Mouse (Mus musculus) lung, adult 2 months (tissue): ENCODE results near the gene 1700067P10Rik. TPM values are rescaled to one million over a fixed set of nuclear protein-coding genes. Genes with fewer than 3 reads are reported as not detected.

Experiments
- DNase-seq: peaks from one replicate; pipeline ENCODE4 v3.0.0; 2022
- H3K4me1 ChIP-seq: fragments of 200-500 bp; 2 replicates; pipeline ENCODE4 v1.6.1; 2011; ENCODE audit warnings: low read length; ENCODE audit not compliant: control insufficient read depth, insufficient read depth
- H3K4me3 ChIP-seq: fragments of 200-500 bp; replicated peaks from 2 replicates; pipeline ENCODE3; 2011; ENCODE audit warnings: low read depth, mild to moderate bottlenecking, control low read depth, low read length; ENCODE audit errors: extremely low read depth
- CTCF ChIP-seq: fragments of 200-500 bp; IDR thresholded peaks from 2 replicates; pipeline ENCODE4 v1.5.1; 2011; ENCODE audit warnings: mild to moderate bottlenecking, low read length, control low read depth; ENCODE audit not compliant: insufficient read depth
- POLR2A ChIP-seq: fragments of 200-500 bp; IDR thresholded peaks from 2 replicates; pipeline ENCODE4 v1.6.1; 2011; ENCODE audit warnings: low read depth, mild to moderate bottlenecking, control low read depth, low read length, borderline replicate concordance; ENCODE audit errors: extremely low read depth
- WGBS: fragments of 180-500 bp; shearing (Covaris S2); methylation state at CpG from one replicate; pipeline ENCODE4 v1.1.7; 2018; 5-methylcytosine and 5-hydroxymethylcytosine counted together
- polyA plus RNA-seq: library from polyadenylated mRNA; depleted of rRNA; stranded (reverse); fragments of >200 nt; gene quantifications from 2 replicates; pipeline ENCODE4 v1.2.3, GENCODE M21; 2012

The 1700067P10Rik gene
- polyA plus RNA-seq, 1 experiment: not detected

DNA sequence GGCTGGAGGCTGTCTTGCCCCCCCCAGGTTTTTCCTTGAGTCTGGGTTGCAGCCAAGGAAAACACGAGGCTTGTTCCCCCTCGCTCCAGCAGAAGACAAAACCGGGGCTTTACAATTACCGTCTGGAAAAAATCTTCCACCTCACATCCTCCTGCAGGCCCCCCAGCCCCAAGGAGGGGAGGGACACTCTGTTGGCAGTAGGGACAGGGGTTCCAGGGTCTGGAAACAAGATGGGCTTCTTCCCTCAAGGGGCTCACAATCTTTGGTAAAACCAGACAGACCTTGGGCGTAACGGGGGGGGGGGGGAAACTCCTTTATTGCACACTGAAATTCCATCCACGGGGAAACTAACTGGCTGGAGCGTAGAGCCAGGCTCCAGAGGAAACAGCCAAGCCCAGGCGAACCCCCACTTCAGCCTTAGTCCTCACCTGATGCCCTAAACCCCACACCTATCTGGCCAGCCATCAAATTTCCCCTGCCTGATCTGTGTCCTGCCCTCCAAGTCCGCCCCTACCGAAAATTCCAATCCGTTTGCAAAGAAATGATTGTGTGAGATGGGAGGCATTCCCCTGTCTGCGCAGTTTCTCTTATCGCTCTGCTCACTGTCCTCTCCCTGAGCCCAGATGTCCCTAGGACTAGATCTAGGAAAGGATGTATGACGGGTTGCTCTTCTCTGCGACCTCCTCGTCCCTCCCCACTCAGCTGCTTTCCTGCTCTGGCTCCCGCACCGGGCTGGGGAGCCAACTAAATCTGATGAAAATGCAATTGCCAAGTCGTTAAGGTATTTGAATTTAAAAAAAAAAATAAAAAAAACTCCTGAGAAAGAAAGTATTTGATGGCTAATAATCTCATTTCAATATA is 5.9 kb downstream of the 1700067P10Rik start:
- DNase-seq: no peak
- WGBS: 18% methylated on average over 20 of the region's 20 CpGs
- Histone ChIP-seq H3K4me3 (no peak overlapping the region), H3K4me1 (peaks cover 5% of the 10 kb centered on the region; the same call in 1 of the 2 replicates)
- TF ChIP-seq POLR2A: no peak

DNA sequence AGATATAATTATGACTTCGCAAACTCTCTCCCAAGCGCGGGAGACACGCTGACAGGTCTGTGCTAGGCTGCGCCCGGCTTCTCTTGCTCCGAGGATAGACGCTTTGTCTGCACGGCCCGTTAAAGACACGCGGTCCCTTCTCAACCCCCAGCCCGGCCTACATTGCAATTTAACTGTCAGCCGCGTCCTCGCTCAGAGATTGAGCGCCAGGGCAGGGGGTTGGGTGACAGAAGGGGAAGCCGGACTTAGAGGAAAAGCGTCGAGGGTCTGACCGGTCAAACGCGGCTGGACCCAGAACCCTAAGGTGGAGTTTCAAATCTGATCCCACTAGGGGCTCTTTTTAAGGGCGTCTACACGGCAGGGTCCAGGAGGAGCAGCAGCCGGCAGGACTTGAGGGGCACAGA is 6.6 kb downstream of the 1700067P10Rik start:
- WGBS: 8% methylated on average over 26 of the region's 26 CpGs
- Histone ChIP-seq H3K4me3 (no peak overlapping the region), H3K4me1 (peaks cover 5% of the 10 kb centered on the region; the same call in 1 of the 2 replicates)
- no peak for TF ChIP-seq CTCF
- TF ChIP-seq POLR2A: no peak
- no peak for DNase-seq

DNA sequence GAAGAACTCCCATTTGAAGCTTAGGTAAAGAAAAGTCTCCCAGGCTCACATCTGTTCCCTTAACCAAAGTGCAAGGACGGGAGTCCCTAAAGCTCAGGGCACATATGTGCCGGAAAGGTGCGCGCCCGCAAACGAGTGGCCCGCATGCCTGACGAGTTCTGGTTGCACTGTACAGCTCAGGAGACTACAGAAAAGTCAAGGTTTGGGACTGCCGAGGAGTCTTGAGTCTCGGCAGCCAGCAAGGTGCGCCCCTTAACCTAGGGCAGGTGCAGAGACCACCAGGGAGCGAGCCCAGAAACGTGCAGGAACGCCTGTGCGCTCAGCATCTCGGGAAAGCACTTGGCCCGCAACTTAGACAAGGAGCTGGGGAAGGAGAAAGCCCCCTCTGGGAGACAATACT is 7.2 kb downstream of the 1700067P10Rik start:
- TF ChIP-seq CTCF: no peak
- no peak for TF ChIP-seq POLR2A
- peaks cover 5% of the 10 kb centered on the region; the same call in 1 of the 2 replicates for H3K4me1 ChIP-seq
- no peak for DNase-seq
- H3K4me3 ChIP-seq: no peak overlapping the region
- 16% methylated on average over 17 of the region's 17 CpGs for WGBS

DNA sequence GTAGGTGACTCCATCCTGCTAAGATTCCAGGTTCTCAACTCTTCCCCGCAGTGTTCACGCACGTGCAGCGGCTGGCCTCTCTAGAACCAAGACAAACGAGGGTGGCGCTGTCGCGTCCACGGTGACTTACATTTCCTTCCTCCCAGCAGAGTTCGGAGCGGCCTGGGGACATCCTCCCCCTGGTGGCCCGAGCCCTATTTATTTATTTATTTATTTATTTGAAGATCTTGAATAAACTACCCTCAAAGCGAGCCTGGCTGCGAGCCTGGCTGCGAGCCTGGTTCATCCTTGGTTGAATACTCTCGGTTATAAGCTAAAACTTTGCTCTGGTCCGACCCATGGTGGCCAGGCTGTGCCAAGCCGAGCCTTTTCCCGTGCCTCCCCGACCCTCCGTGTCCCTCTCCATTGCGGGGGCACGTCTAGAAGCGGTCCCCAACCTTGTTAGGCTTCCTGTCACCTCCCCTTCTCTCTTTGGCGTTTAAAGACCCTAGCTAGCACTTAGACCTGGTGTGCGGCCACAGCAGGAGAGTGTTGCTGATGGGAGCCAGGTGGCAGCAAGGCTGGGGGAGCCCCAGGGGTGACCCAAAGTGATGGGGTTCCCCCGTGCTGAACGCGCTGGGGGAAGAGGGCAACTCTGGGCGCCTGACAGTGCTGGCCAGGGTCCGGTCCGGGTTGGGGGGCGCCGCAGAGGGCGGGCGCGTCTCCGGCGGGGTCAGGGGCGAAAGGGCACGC is 8.1 kb downstream of the 1700067P10Rik start:
- peak; percentile 43 for DNase-seq
- TF ChIP-seq CTCF: peak; percentile 38; the same call in 1 of the 2 replicates
- TF ChIP-seq POLR2A: no peak

DNA sequence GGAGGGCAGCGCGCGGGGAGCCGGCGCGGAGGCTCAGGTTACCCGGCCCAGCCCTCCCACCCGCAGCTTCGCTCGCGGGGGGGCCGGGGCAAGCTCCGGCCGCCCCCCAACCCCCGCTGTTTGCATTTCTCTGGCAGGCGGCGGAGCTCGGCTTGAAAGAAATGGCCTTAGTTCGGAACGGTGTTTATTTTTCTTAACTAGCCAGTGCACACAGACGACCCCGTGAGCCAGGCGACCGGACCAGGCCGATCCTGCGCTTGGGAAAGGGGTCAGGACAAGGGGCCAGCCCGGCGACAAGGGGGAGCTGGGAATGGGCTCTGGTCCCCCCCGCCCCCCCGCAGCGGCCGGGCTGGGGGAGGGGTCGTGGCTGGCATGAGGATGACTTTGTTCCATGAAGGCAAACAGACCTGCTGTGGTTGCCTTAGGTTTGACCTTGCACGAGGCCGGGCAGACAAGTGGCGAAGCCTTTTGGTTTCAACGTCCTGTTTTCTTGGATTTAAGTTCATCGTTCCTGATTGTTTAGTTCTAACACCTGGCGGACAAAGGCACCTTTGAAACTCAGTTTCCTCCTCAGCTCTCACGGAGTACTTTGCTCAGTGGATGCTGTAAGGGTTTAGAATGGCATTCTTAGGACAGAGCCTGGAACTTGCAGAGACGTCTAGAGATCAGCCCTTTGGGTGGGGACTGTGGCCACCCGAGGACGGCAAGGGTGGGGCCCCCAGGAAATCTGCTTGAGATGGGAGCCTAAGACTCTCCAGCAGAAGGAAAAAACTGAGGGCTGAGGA is 8.8 kb downstream of the 1700067P10Rik start:
- DNase-seq: peak; percentile 20
- Histone ChIP-seq H3K4me1 (peaks cover 5% of the 10 kb centered on the region; the same call in 1 of the 2 replicates), H3K4me3 (no peak overlapping the region)
- WGBS: under 1% methylated on average over 43 of the region's 43 CpGs
- TF ChIP-seq CTCF (no peak), POLR2A (no peak)

More for the DNA sequence above, 8.1 kb downstream of the 1700067P10Rik start:
- Histone ChIP-seq H3K4me1 (peaks cover 5% of the 10 kb centered on the region; the same call in 1 of the 2 replicates), H3K4me3 (no peak overlapping the region)
- 2% methylated on average over 40 of the region's 41 CpGs for WGBS

DNA sequence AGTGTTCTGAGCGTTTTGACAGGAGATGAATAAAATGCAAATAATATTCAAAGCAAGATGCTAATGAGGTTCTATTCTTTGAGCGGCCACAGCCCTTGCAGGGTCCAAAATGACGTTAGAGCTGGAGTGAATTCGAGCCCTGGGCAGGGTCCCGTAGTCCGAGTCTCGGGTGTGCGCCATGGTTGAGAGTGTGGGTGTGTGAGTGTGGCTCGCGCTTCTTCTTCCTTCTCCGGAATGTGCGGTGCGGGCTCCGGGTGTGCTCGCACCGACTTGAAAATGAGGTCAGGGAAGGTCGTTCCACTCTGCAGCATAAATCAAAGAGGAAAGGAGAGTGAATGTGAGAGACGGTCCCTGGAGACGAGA is 9.4 kb downstream of the 1700067P10Rik start:
- TF ChIP-seq POLR2A: no peak
- TF ChIP-seq CTCF: no peak
- Histone ChIP-seq H3K4me1 (peaks cover 5% of the 10 kb centered on the region; the same call in 1 of the 2 replicates), H3K4me3 (no peak overlapping the region)
- 2% methylated on average over 19 of the region's 19 CpGs for WGBS
- peak; percentile 19 for DNase-seq

DNA sequence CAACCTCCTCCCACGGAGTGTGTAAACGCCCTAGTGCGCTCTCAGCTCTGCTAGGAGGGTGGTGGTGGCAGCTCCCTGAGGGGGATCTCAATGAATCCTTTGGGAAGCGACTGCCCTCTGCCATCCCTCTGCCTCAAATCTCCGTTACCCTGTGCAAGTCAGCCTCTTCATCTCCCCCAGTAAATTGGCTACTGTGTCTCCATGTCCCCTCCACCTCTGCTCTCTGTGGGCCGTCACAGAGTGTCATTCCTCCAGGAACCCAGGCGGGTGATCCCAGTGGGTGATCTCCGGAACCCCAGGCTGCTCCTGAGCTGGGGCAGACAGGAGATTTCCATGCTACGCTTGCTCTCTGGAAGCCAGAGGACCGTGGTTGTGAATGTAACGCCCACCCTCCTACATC is 10.2 kb downstream of the 1700067P10Rik start:
- Histone ChIP-seq H3K4me1 (peaks cover 5% of the 10 kb centered on the region; the same call in 1 of the 2 replicates), H3K4me3 (no peak overlapping the region)
- TF ChIP-seq POLR2A (no peak), CTCF (no peak)
- no peak for DNase-seq
- 46% methylated on average over 11 of the region's 11 CpGs for WGBS

DNA sequence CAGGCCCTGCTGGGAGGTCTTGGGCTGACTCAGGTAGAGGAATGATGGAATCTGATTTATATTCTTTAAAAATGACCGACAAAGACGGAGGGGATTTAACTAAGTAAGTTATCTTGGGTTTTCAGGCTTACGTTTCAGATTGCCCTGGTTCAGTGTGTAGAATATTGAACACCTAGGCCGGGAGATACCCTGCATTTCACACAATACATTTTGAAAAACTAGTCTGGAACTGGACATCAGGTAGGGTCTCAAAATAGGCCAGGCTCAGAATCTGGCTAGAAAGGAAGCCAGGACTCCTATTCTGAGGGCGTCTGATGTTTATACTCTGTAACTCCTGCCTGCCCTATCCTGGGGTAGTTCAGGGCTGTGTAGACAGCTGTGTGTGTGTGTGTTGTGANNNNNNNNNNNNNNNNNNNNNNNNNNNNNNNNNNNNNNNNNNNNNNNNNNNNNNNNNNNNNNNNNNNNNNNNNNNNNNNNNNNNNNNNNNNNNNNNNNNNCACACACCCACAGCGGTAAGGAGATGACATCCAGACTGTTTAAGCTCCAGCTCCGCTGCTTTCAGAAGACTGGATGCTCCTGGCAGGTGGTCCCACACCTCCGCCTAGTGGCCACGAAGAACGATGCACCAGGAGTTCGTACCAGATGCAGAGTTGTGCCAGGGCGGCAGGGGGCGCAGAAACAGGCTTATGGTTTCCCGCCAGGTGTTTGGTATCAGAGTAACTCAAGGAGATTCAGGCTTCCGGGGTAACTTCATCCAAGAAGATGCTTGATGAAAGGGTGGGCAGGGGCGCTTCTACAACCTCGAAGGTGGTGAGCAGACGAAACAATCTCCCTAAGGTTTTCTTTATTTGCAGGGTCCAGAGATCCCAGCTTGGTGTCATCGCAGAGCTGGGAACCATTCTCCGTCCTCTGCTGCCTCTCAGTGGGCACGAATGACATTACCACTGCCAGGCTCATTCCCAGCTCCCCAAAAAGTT is 11.6 kb downstream of the 1700067P10Rik start:
- no peak for TF ChIP-seq POLR2A
- TF ChIP-seq CTCF: peak; percentile 97
- DNase-seq: peak; percentile 78
- Histone ChIP-seq H3K4me3 (no peak overlapping the region), H3K4me1 (peaks cover 5% of the 10 kb centered on the region; the same call in 1 of the 2 replicates)
- WGBS: 11% methylated on average over 20 of the region's 21 CpGs
